Mouse (Mus musculus) left cerebral cortex, postnatal 10 days (tissue): ENCODE measurements around the gene Apba2. TPM values are rescaled to one million over a fixed set of nuclear protein-coding genes. Genes with fewer than 3 reads are reported as not detected.

ENCODE experiments used
- DNase-seq, 2 experiments: peaks; one replicate each; pipeline ENCODE4 v3.0.0; 2021 to 2022; ENCODE audit warnings: low spot score in 2 of 2, mixed read lengths in 1 of 2; ENCODE audit errors: extremely low spot score in 1 of 2
- intact Hi-C: fragments of 180-260 bp; cut with DNase I; formaldehyde crosslinking; loops from one replicate; pipeline ENCODE4 v1.15.1; 2025
- total RNA-seq, 2 experiments: library from RNA; stranded (reverse); gene quantifications; 2 replicates each; pipeline ENCODE4 v1.2.3; 2021

Apba2 gene
- total RNA-seq, 2 experiments from 2014 or later = 226 to 235 TPM

DNA sequence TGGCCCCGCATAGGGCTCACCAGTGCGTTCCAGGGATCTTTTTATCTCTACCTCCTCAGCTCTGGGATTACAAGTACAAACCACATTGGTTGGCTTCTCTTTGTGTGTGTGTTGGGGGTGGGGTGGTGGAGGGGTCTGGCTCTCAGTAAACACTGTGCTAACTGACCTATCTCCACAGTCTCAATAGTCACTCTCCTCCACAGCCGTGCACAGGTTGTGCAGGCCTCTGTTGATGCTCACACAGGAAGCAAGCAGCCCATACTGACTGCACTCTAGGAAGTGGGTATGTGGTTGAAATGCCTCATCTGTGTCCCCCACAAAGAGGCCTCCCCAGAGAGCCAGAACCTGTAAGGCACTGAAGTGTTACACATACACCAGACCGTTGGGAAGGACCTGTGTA is 131.7 kb downstream of the Apba2 start:
- intact Hi-C loops = no loop called here
- DNase-seq = no peak

DNA sequence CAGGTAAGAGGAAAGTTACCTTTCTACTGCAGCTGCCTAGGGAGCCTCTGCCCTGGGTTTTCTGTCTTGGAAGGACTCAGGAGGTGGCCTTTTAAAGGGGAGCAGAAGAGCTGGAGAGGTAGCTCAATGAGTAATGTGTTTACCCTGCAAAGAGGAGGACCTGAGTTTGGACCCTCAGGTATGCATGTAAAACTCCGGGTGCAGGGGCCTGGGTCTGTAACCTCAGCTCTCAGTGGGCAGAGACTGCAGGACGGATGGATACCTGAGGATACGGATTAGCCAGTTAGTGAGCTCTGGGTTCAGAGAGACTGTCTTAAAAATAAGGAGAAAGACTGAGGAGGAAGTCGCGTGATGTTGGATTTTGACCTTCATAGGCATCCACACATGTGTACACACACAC is 132.4 kb downstream of the Apba2 start:
- intact Hi-C loops = no loop called here
- DNase-seq = no peak

DNA sequence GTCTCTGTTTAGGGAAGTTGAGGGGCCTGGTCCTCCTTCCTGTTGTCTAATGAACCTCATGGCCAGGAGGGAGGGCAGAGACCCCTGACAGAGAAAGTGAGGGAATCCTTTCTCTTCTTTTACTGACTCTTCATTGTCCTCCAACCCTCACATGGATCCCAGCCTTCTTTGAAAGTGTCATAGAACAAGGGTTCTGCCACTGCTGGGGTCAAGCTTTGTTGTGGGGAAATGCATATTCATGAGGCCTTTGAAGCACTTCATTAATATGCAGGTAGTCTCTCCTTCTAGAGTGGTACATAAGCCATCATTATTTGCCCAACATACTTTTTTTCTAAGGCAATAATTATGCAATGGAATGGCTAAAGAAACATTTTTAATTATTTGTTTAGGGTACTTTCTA is 133.0 kb downstream of the Apba2 start:
- intact Hi-C loops = no loop called here

DNA sequence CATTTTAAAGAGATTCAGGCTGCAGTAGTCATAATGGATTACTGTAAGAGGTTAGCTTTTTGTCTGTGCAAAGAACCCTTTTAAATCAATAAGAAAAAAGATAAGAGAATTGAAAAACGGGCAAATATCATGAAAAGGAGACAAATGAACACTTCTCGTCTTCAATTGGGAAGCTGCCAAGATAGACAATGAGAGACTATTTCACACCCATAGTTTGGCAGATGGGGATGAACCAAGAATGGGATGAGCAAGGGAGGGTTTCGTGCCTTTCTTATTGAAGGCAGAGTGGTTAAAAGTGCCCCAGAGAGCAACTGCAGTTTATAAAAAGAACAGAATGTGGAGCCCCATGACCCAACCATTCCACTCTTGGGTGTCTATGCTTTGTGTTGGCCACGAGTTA is 137.4 kb downstream of the Apba2 start:
- DNase-seq = no peak
- intact Hi-C loops = no loop called here

More for the DNA sequence above, 133.0 kb downstream of the Apba2 start:
- no peak for DNase-seq

DNA sequence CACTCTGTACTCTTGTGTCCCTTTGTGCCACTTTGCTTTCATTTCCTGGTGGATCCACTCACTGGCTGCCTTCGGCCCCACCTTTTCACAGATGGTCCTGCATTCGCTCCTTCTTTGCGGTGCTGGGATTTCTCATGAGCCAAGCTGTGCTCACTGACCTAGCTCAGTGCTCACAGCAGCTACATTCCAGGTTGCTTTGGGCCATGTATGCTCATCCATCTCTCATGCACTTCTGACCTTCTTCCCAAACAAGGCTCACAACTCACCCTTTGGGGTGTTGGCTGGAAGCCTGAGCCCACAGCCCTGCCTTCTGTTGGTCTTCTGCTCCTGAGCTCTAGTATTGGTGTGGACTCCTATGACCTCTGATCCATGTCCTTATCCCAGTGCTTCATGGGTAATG is 139.1 kb downstream of the Apba2 start:
- DNase-seq = no peak

DNA sequence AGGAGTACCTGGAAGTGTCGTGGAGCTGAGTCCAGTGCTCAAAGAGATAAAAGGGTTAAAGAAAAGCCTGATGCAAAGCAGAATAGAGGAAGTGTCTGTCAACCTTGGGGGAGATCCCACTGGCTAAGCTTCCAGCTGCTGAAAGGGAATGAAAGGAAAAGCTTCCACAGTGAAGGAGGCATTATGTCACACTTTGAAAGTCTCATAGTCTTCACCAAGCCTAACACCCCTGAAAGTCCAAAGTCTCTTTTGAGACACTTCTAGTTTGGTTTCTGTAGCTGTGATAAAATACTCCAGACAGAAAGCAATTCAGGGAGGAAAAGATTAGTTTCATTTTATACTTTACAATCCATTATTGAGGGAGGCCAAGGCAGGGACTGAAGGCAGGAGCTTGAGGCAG is 141.4 kb downstream of the Apba2 start:
- DNase-seq = no peak
- intact Hi-C loops = no loop called here

More for the DNA sequence above, 139.1 kb downstream of the Apba2 start:
- intact Hi-C loops = no loop called here

DNA sequence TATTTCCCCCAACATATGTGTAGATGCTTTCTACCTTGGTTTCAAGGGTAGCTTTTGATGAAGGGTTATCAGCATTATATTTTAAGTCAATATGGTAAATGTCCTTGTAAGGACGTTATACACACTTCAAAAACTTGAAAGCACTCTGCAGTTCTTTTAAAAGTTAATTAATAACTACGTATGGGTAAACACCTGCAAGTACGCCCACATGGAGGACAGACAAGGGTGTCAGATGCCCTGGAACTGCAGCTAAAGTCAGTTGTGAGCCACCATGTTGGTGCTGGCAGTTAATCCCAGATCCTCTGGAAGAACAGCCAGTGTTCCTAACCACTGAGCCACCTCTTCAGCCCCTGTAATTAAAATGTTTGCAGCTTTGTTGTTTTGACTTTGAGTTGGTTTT is 144.0 kb downstream of the Apba2 start:
- no peak for DNase-seq
- intact Hi-C loops = no loop called here

DNA sequence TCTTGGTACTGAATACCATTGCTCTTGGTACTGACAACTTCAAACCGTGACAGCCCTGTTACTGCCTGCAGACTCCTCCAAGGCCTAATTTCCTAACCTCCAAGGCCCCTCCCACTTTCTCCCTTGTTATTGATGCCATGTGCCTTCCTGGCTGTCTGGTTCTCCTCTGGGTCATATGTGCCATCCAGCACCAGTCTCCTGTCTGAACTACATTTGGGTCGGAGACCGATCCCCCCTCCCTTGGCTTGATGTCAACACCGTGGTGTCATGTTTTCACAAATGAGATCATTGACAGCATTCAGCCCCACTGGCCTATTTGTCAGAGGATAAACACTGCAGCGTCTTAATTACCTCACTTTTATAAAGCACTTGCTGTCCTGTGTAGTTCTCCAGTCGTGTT is 144.5 kb downstream of the Apba2 start:
- no peak for DNase-seq
- intact Hi-C loops = no loop called here

DNA sequence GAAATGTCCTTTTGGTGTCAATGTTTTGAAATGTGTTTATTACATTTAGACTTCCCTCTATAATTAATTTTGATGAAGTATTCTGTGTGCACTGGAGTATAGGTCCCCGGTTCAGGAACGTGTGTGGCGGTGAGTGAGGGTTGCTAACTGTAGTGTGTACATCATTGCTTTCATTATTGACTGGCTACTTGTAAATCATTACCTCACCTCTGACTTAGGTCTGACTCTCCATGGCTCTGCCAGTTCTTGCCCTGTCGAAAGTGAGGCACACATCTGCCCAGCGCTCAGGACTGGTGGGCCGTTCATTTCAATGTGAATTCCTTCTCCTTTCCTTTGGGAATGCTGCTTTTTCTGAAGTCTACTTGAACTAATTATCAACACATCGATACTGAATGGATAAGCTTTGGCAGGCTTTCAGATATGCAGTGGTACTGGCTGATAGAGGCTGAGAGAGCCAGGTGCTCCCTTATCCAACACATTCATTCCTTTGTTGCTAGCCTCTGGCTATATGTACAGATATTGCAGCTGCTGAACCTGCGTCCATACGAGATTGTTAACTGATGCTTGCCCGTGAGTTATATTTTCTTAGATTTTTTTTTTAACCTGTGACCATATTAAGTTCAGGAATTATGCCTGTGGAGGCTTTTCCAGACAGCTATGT is 147.6 kb downstream of the Apba2 start:
- intact Hi-C loops = no loop called here
- DNase-seq = no peak

DNA sequence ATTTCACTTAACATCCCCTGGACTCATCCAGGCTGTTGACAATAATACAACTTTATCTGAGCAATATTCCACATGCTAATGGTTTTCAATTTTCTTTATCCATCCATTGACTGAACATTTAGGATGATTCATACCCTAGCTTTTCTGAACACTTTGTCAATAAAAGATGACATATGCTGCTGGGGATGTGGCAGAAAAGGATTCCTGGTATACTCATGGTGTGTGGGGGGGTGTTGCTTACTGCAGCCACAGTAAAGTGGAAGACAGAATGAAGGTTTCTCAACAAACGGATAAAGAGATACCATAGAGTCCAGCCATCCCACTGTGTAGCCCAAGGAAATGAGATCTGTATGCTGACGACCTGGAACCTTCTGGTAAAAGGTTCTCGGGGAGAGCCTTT is 150.5 kb downstream of the Apba2 start:
- intact Hi-C loops = no loop called here
- DNase-seq = no peak

DNA sequence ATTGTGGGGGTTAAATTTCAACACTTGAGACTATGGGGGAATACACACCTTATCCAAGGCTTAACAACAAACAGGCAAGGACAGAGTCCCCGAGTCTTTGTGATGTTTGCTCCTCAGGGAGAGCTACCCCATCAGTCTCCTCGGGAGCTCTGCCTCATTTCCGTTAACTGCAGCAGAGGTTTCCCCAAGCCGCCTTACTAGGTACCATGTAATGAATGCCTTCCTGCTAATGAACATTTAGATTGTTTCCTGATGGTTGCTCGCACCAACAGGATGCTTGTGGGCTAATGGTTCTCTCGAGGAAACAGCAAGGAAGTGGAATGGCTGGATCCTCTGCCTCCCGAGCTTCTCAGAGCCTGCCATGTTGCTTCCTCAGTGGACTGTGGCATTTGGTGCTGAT is 155.3 kb downstream of the Apba2 start:
- no peak for DNase-seq

DNA sequence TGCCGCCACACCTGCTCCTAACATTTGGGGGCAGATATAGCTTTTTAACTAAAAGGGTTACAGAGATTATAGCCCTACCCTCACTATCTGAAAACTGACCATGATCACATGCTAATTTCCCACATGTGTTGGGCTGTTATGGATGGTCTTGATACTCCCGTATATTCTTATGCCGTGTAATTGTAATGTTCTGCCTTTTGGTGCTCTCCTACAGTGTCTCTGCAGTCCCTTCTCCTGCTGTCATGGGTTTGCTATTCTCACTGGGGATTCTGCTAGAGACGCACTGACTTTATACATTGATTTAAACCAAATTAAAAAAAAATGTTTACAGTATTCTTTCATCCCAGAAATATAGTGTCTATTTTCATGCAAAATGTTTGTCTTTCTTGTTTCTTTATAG is 157.4 kb downstream of the Apba2 start:
- intact Hi-C loops = no loop called here
- no peak for DNase-seq

More for the DNA sequence above, 155.3 kb downstream of the Apba2 start:
- intact Hi-C loops = no loop called here

DNA sequence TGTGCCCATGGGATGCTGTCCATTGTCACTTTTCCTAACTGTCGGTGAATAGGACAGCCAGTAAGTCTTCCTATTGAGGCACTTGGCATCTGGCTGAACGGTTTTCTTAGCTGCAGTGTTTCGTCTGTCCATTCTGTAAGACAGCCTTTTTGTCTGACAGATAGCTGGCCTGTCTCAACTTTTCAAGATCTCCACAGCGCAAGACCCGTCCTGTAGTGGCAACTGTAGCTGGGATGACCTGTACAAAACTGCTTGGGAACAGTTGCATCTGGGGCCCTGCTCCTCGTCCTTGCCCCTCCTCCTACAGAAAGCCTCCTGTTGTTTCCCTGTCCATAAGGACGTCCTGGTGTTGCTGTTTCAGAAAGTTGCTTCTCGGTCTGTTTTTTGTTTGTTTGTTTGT is 157.8 kb downstream of the Apba2 start:
- intact Hi-C loops = no loop called here
- no peak for DNase-seq

DNA sequence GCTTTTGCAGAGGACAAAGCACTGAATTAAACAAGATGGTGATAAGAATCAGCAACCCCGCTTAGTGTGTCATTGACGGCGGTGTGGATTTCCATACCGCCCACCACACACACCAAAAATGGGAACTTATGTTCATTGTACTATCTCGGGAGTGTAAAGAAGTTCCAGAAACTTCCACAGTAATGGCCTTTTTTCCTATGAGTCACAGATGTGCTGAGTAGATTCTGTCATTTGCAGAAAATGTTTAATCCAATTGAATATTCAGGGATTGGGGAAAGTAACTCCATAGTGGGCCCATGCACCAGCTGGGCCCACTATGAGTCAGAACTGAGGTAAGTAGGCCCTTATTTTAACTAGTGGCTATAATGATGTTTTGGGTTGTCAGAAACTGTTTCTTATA is 161.0 kb downstream of the Apba2 start:
- intact Hi-C loops = no loop called here
- DNase-seq = no peak

DNA sequence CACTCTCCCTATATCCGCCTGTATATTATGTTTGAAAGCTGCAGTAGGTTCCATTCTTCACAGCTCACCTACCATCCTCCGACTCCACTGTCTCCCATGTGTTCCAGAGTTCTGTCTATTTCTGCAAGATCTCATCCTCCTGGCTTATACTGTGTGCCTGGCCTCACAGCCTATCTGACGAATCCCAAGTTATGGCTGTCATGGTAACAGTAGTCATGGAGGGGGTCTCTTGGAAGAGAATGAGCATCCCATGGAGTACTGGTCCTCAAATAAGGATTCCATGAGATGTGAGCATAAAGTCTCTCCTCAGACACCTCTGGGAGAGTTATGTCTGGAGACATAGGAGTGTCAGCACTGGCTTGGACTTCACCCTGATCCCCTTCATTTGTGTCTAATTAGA is 162.1 kb downstream of the Apba2 start:
- intact Hi-C loops = no loop called here
- DNase-seq = no peak

DNA sequence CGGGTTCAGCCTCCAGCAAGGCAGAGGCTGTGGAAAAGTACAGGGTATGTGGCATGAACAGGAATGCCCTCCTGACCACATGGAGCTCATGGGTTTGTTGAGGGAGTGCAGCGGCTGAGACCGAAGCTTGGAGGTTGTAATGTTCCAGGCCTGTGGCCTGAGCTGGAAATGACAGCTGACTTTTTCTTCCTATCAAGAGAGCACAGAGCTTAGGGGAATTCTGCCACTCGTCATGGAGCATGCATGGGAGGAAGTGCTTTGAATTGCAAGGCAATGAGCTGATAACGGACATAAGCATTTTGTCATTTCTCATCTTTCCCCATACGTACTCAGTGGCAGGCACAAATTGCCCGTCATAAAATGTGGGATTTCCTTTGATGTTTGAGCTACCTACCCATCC is 163.6 kb downstream of the Apba2 start:
- no peak for DNase-seq
- intact Hi-C loops = no loop called here

DNA sequence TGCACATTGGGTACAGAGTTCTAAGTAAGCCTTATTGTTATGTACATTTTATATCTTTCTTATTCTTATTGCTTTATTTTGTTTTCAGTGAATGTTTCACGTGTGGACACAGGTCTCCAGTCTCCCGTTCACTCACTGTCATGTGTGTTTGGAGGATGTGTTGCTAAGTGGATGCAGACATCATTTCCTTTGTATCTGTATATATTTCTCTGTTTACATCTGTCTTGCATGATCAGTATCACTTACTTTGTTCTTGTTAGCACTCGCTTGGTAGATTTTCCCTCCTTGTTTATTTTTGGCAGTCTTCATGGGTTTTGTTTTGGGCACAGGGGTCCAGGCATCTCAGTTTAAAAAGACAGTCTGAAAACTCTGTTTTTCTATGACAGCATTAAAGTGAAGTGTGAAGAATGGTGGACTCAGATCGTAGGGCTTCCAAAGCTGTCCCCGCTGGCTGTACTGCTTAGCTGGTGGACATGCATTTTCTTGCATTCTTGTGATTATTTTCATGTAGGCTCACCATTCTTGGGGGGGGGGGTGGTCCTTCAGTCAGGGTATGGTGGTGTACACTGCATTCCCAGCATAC is 164.3 kb downstream of the Apba2 start:
- no peak for DNase-seq
- intact Hi-C loops = no loop called here

DNA sequence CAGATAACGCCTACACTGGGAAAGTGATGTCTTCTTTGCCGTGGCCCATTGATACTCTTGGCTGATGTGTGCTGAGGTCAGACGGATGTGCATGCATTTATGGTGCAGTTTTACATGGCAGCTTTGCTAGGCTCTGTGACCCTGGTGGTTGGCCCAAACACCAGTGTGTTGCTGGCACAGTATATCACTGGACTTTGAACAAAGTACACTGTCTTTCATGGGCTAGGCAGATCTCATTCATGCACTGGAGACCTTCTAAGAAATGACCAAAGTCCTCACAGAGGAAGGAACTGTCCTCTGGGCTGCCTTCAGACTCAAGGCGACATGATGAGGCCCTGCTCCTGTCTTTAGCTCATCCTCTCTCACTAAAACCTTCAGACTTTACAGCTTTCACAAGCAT is 166.5 kb downstream of the Apba2 start:
- intact Hi-C loops = no loop called here

DNA sequence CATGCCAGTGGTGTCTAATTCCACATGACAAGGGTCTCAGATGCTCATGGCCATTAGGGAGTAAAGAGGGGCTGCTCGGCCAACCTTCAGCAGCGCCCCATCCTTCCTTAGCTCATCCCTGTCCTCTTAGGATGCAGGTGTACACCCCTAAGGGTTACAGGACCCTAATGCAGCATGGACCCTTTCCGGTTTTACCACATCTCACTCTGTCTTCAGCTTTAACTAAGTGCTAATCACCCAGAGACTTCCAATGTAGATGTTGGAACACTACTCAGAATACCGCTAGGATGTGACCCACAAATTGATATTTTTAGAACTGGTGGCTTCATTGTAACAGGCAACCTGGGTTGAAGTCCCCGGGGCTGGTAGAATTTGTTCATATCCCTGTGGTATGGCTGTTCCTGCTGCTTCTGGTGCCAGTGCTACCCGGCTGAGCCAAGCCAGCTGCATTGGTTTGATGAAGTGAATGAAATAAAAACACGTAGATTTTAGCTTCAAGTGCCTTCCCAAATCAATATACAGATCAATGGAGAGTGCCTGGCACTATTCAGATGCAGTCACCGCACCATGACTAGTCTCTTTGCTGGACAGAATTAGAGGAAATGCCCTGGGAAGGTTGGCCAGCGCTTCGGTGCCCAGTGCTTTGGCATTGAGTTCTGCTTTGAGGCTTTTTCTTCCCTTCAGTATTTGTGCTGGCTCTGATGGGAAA is 178.4 kb downstream of the Apba2 start:
- intact Hi-C loops = no loop called here
- DNase-seq = no peak

More for the DNA sequence above, 166.5 kb downstream of the Apba2 start:
- DNase-seq = no peak

DNA sequence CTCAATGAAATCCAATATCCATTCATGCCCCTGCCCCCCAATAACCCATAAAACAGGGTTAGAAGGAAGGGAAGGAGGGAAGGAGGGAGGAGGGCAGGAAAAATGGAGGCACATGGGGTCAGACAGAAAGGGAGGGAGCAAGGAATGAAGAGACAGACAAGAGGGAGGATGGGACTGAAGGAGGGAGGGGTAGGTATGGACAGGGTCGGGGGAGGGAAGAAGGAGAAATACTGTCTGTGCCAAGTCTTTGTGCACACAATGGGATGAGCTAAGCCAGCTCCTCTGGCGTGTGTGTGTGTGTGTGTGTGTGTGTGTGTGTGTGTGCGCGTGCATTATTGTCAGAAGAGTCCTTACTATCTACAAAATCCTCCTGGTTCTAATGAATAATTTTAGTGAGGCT is 183.4 kb downstream of the Apba2 start:
- DNase-seq = no peak
- intact Hi-C loops = no loop called here
